Mouse (Mus musculus): ENCODE results near the gene Lgals2. TPM values are rescaled to one million over a fixed set of nuclear protein-coding genes. Genes with fewer than 3 reads are reported as not detected.

Lgals2 gene
- polyA plus RNA-seq, 1 experiment from 2014 or later: 1,149 TPM

DNA sequence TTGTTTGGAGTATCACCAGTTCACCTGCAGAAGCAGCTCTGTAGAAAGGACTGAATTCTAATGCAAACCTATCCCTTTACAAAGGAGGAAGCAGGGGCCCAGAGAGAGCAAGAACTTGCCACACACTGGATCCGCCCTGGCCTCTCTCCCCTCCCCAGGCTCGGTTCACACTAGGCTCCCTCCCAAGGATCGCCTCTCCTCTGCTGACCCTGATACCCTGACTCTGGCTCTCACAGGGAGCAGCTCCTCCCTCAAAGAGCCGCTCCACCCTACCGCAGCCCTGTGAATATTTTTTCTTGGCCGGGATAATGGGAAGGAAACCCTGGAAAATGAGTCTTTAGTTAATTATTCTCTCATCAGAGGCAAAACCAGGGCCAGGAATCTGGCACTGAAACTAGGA, 51.0 kb downstream of the Lgals2 start:
- Histone ChIP-seq H3K9ac (no peak overlapping the region), H3K4me2 (replicated peaks) (peak overlapping the region; percentile 94; the same call in 1 of the 2 replicates), H3K27me3 (replicated peaks) (peaks cover 10% of the 10 kb centered on the region; the same call in 1 of the 2 replicates), H3K27ac (peak overlapping the region; percentile 80), H3K9me3 (no peaks in the 10 kb centered on the region), H3K36me3 (no peaks in the 10 kb centered on the region), H3K4me3 (replicated peaks) (no peak overlapping the region), H3K4me1 (replicated peaks) (peaks cover 40% of the 10 kb centered on the region)
- WGBS: 19% methylated on average over 6 of the region's 6 CpGs
- ATAC-seq: peak; percentile 77

DNA sequence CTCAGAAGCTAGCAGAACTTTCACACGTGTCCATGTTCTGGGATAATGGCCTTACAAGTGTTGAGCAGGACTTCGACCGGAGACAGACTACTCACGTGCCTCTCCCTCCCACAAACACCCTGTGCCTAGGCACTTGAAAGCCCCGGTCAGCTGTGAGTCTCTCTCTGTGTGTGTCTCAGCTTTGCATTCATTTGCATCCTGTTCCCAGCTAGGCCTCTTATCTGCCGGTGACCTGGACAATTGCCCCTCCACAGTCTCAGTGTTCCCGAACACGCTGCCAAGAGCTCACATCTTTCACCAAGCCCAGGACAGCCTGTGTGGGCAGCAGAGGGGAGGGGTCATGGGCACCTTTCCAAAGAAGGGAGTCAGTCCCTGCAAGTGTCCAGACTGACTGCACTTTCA, 51.8 kb downstream of the Lgals2 start:
- 7% methylated on average over 8 of the region's 8 CpGs for WGBS
- peaks cover 42% of the 10 kb centered on the region for H3K4me1 ChIP-seq (replicated peaks)

GRCm38 (mm10) chr15:78802776-78803391, 52.4 kb downstream of the Lgals2 start, which contains the start of gene Card10:
Card10 (minus strand) TSS chr15:78803042.
- Histone ChIP-seq H3K9me3 (no peaks in the 10 kb centered on the region), H3K27me3 (replicated peaks) (peaks cover 10% of the 10 kb centered on the region; the same call in 1 of the 2 replicates), H3K4me3 (replicated peaks) (peak within 1 kb of the TSS; percentile 68), H3K36me3 (no peaks in the 10 kb centered on the region), H3K4me2 (replicated peaks) (peak within 1 kb of the TSS; percentile 94), H3K9ac (peak within 1 kb of the TSS; percentile 78), H3K4me1 (replicated peaks) (peaks cover 42% of the 10 kb centered on the region), H3K27ac (peak within 1 kb of the TSS; percentile 80)
- WGBS: 1% methylated on average over 65 of the region's 70 CpGs
- ATAC-seq: peak; percentile 77

More for the DNA sequence above, 51.8 kb downstream of the Lgals2 start:
- peak; percentile 37 for ATAC-seq
- H3K4me3 ChIP-seq (replicated peaks): peak overlapping the region; percentile 68; the same call in 1 of the 2 replicates
- H3K27ac ChIP-seq: peak overlapping the region; percentile 80
- H3K36me3 ChIP-seq: no peaks in the 10 kb centered on the region
- H3K27me3 ChIP-seq (replicated peaks): peaks cover 10% of the 10 kb centered on the region; the same call in 1 of the 2 replicates
- peak overlapping the region; percentile 78; the same call in 1 of the 2 replicates for H3K9ac ChIP-seq
- H3K4me2 ChIP-seq (replicated peaks): peak overlapping the region; percentile 94
- H3K9me3 ChIP-seq: no peaks in the 10 kb centered on the region

GRCm38 (mm10) chr15:78801971-78802741, 53.2 kb downstream of the Lgals2 start:
- Histone ChIP-seq H3K27me3 (replicated peaks) (peaks cover 10% of the 10 kb centered on the region; the same call in 1 of the 2 replicates), H3K9ac (peak overlapping the region; percentile 78), H3K4me3 (replicated peaks) (peak overlapping the region; percentile 68), H3K4me1 (replicated peaks) (peaks cover 37% of the 10 kb centered on the region), H3K36me3 (no peaks in the 10 kb centered on the region), H3K27ac (peak overlapping the region; percentile 80), H3K9me3 (no peaks in the 10 kb centered on the region), H3K4me2 (replicated peaks) (peak overlapping the region; percentile 94)
- ATAC-seq: peak; percentile 13
- 5% methylated on average over 58 of the region's 67 CpGs for WGBS

GRCm38 (mm10) chr15:78801571-78801970, 53.8 kb downstream of the Lgals2 start:
- H3K27ac ChIP-seq: no peak overlapping the region
- H3K9ac ChIP-seq: 0 out of 2 replicates have a peak overlapping the region, but pooled peaks have one; percentile 78
- no peak for ATAC-seq
- H3K4me1 ChIP-seq (replicated peaks): peaks cover 33% of the 10 kb centered on the region
- H3K27me3 ChIP-seq (replicated peaks): peaks cover 10% of the 10 kb centered on the region; the same call in 1 of the 2 replicates
- 64% methylated on average over 9 of the region's 9 CpGs for WGBS
- peak overlapping the region; percentile 94 for H3K4me2 ChIP-seq (replicated peaks)
- no peaks in the 10 kb centered on the region for H3K36me3 ChIP-seq
- peak overlapping the region; percentile 68 for H3K4me3 ChIP-seq (replicated peaks)
- no peaks in the 10 kb centered on the region for H3K9me3 ChIP-seq

Other genes starting within 250 kb of the Lgals2 start
- gene Elfn2, start 136.8 kb downstream of the Lgals2 start, polyA plus RNA-seq (2015; fragmentation: Nextera tagmentation; extraction: Ambion mirVana): 0.08 and 0.29 TPM in 2 replicates
- gene Mfng, start 82.1 kb downstream of the Lgals2 start, polyA plus RNA-seq (2015; fragmentation: Nextera tagmentation; extraction: Ambion mirVana): 19.7 and 20.4 TPM in 2 replicates
- 6.9 and 7.3 TPM in 2 replicates for gene Card10, start 52.5 kb downstream of the Lgals2 start, polyA plus RNA-seq (2015; fragmentation: Nextera tagmentation; extraction: Ambion mirVana)
- gene Cdc42ep1, start 12.9 kb downstream of the Lgals2 start, polyA plus RNA-seq (2015; fragmentation: Nextera tagmentation; extraction: Ambion mirVana): 44.0 and 47.5 TPM in 2 replicates
- gene Gga1, start 21.7 kb upstream of the Lgals2 start, polyA plus RNA-seq (2015; fragmentation: Nextera tagmentation; extraction: Ambion mirVana): 47.6 and 51.7 TPM in 2 replicates
- 0.23 and 0.42 TPM in 2 replicates for gene Gm49510, start 44.1 kb upstream of the Lgals2 start, polyA plus RNA-seq (2015; fragmentation: Nextera tagmentation; extraction: Ambion mirVana)
- 21.6 and 26.8 TPM in 2 replicates for gene Sh3bp1, start 44.2 kb upstream of the Lgals2 start, polyA plus RNA-seq (2015; fragmentation: Nextera tagmentation; extraction: Ambion mirVana)
- gene Pdxp, start 58.4 kb upstream of the Lgals2 start, polyA plus RNA-seq (2015; fragmentation: Nextera tagmentation; extraction: Ambion mirVana): 11.0 TPM in 2 replicates
- 996 and 1,059 TPM in 2 replicates for gene Lgals1, start 71.2 kb upstream of the Lgals2 start, polyA plus RNA-seq (2015; fragmentation: Nextera tagmentation; extraction: Ambion mirVana)
- gene Nol12, start 79.4 kb upstream of the Lgals2 start, polyA plus RNA-seq (2015; fragmentation: Nextera tagmentation; extraction: Ambion mirVana): 41.4 and 42.3 TPM in 2 replicates
- 51.5 and 53.1 TPM in 2 replicates for gene Triobp, start 92.2 kb upstream of the Lgals2 start, polyA plus RNA-seq (2015; fragmentation: Nextera tagmentation; extraction: Ambion mirVana)
- gene H1f0, start 172.9 kb upstream of the Lgals2 start, polyA plus RNA-seq (2015; fragmentation: Nextera tagmentation; extraction: Ambion mirVana): 441 and 523 TPM in 2 replicates
- gene Galr3, start 186.4 kb upstream of the Lgals2 start, polyA plus RNA-seq (2015; fragmentation: Nextera tagmentation; extraction: Ambion mirVana): 1.6 and 1.8 TPM in 2 replicates
- 53.5 and 56.2 TPM in 2 replicates for gene Ankrd54, start 207.4 kb upstream of the Lgals2 start, polyA plus RNA-seq (2015; fragmentation: Nextera tagmentation; extraction: Ambion mirVana)
- gene Eif3l, start 219.7 kb upstream of the Lgals2 start, polyA plus RNA-seq (2015; fragmentation: Nextera tagmentation; extraction: Ambion mirVana): 229 and 241 TPM in 2 replicates

All from intestine, embryonic 15.5 days (tissue).